Mouse (Mus musculus): ENCODE measurements around the gene Hist2h4.
"Not testable (repeated sequence)": the region's sequence is repeated elsewhere in the genome, so short reads cannot be mapped to it uniquely, and the experiment has no call there.

Gene Hist2h4

DNA sequence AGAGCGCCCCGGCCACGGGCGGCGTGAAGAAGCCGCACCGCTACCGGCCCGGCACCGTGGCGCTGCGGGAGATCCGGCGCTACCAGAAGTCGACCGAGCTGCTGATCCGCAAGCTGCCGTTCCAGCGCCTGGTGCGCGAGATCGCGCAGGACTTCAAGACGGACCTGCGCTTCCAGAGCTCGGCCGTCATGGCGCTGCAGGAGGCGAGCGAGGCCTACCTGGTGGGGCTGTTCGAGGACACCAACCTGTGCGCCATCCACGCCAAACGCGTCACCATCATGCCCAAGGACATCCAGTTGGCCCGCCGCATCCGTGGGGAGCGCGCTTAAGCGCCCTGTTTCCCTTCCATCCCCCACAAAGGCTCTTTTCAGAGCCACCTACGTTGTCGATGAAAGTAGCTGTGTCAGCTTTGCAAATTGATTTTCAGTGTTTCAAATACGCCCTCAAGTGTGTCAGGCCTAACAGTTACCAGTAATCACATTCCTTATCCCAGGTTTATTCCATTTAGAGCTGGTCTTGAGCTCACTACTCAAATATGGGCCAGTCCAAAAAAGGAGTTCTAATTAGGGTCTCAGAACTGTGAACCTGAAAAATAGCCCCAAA lies 5.8 kb upstream of the Hist2h4 start:
- DNase-seq (ENCODE audit: low spot score): peak; percentile 46

DNA sequence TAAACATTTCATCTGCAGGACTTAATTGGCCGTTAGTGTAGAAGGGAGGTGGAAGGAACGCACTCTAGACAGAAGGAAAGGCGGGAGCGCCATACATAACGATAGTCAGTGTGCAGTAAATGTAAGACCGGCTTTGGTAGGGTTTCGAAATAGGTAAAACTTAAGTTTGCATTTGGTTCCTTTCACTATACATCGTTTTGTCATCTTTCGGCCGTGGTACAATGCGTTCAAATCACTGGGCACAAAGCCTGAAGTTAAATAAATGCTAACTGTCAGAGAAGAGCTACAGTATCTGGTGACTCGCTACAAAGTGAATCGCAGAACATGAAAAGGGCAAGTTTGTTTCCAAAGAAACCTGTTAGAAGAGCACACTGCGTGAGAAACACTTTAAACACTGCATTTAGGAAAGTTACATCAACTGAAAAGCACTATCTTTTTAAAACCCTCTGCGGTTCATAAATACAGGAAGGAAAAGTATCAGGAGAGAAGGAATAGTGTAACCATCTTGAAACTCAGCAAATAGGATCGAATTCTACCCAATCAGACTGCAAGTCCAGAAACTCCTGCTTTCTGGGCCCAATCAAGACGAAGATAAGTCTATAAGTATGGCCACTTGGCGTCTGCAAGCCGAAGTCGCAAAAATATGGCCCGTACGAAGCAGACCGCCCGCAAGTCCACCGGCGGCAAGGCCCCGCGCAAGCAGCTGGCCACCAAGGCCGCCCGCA lies 5.1 kb upstream of the Hist2h4 start, which contains the start of gene Hist2h3b:
Gene Hist2h3b (plus strand): TSS at position 604 of the 725 bp plus-strand sequence.
- peak; percentile 50 for DNase-seq (ENCODE audit: low spot score)

- no peak for DNase-seq (ENCODE audit: low spot score)
Measured at GRCm38 (mm10) chr3:96267541-96267940, 4.4 kb upstream of the Hist2h4 start.

DNA sequence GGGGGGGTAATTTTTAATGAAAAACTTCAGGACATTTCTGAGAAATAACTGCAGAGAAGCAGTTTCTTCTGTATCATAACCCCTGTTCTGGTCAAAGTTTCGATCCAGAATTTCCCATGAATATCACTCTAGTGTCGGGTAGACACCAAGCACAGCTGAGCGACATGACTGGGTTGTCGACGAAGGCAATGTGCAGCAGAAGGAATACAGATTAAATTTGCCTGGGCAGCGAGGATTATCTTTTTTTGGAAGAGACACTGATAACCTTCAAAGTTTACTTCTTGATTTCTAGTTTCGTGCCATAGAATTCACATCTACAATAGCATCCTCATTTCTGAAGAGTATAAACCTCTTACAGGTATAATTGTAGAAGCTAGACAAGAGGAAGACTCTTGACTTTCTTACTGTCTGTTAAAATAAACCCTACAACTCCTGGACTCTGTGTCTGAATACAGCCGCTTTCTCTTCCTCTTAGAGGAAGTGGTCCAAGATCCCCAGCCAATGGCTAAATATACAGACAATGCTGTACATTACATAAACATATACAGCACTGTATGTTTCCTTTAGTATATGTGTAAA lies 3.1 kb upstream of the Hist2h4 start:
- DNase-seq (ENCODE audit: low spot score): no peak

DNA sequence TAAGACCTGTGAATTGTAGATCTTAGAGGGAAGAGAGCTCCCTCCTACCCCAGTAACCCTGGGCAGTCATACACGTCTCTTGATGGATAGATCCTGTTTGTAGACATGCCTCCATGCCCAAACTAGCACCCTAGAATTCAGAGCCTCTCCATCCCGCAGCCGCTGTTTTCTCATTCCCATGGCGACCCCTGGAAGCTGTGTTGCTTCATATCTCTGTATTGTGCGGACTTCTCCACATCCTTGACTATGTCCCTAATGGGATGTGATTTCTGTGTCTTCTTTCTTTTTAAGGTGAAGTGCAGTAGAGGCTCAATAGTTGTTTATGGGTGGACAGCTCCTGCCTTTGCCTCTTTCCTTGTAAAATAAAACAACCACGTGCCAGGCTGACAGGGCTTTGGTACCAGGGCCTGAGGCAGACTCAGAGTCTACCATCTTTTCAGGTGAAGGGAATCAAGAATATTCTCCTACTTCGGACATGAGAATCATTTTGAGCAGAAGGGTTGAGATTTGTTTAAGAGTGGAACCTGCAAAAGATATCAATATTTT lies 1.4 kb upstream of the Hist2h4 start:
- no peak for DNase-seq (ENCODE audit: low spot score)

DNA sequence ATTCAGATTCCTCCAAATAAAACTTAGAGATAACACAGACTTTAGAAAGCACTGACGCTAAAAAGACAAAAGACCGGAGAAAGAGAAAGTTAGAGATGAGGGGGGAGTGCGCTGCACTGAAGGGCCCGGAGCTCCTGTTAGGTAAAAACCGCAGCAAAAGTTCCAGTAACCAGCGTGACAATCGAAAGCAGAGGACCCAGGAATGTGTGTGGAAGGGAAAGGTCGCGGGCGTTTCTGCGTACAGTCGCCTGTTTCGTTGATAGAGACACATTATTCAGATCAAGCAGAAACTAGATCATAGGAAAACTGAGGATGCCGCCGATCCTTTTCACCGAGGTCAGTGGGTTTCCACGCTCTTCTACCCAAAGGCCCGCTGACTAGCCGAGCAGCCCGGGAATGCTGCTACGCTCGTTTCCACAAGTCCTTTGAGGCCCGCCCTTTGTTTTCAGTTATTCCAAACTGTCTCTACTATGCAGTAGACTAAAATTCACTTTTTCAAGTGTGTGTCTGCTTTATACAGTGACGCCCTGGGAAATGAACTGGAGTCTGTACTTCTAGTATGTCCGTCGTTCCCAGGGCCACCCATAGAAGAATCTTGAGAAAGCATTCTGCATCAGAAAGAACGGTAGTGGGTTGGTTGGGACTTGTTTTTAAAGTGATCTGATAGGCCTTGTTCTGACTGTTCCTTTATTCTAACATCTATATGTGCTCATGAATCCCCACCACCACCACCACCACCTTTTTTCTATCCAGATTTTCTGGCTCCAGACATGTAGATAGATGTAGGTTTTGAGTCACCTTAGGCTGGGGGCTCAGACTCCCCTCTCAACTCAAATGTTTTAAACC lies 670 bp upstream of the Hist2h4 start:
- DNase-seq (ENCODE audit: low spot score): peak; percentile 64

GRCm38 (mm10) chr3:96262216-96262875 lies 765 bp downstream of the Hist2h4 start:
- peak; percentile 69 for DNase-seq (ENCODE audit: low spot score)

GRCm38 (mm10) chr3:96261623-96262022 lies 1.5 kb downstream of the Hist2h4 start:
- no peak for DNase-seq (ENCODE audit: low spot score)

GRCm38 (mm10) chr3:96260220-96260619 lies 2.9 kb downstream of the Hist2h4 start:
- DNase-seq (ENCODE audit: low spot score): no peak

DNA sequence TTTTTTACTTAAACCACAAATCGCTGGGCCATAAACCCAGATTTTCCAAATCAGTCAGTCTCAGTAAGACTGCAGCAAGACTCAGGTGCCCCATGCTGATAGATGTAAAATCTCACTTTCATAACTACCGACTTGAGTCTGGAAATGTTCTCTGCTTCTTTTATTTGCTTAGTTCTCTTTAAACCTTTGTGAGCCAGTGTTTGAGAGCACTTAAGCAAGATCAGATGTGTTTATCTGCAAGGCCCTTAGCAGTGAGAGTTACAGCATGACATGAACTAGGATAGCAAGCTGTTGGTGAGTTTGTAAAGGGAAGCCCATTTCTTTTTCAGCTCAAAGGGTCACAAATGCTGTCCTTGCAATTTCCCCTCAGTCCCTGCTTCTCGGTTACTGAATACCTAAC lies 5.9 kb downstream of the Hist2h4 start:
- no peak for DNase-seq (ENCODE audit: low spot score)

DNA sequence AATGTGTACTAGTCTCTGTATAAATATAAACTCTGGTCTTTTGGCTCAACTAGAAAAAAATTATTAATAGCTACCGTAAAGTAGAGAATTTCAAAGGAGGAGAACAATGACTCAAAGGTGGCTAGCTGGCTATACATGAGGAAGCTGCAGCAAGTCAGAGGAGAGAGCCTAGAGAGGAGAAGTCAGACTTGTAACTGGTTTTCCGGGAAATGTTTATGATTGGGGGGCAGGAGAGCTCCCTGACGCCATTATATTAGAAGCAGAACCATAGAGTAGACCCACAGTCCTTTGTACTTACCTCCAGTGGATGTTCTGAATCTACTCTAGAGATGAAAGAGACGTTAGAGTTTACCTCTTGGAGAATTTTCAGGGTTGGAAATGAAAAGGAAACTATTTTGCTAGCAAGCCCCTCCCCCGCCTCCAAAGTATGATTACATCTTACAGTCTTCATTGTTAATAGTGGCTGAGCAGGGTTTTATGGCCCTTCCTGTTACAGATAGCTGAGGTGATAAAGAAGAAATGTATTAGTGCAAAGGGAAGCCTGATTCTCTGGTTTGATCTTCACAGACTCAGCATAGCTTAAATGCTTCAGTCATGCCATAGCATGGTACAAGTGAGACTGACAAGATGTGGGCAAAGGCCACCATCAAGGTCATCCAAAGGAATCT lies 7.1 kb downstream of the Hist2h4 start:
- no peak for DNase-seq (ENCODE audit: low spot score)

DNA sequence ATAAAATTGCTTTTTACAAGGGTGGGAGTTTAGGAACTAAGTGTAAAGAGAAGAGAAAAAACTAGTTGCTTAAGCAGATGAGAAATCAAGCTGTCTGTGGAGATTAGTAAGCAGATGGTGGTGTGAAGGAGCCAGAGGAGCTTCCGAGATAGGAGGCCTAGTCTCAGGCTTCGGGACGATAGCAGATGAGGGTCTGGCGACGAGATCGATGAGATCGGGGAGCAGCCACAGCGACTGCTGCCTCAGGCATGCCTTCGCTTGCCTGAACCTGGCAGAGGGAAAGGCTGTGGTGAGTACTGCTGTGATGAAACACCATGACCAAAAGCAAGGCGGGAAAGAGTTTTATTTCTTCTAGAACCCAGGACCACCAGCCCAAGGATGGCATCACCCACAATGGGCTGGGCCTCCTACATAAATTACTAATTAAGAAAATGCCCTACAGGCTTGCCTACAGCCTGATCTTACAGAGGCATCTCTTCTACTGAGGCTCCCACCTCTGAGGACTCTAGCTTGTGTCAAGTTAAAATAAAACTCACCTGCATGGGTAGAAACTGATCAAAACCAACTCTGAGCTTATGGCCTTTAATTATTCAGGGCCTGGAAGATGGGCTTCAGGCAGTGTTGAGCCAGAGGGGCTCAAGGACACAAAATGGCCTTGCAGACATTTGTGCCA lies 8.3 kb downstream of the Hist2h4 start:
- DNase-seq (ENCODE audit: low spot score): no peak

- no peak for DNase-seq (ENCODE audit: low spot score)
Measured at GRCm38 (mm10) chr3:96251787-96252186, 11.3 kb downstream of the Hist2h4 start.

GRCm38 (mm10) chr3:96250890-96251289 lies 12.2 kb downstream of the Hist2h4 start:
- no peak for DNase-seq (ENCODE audit: low spot score)

DNA sequence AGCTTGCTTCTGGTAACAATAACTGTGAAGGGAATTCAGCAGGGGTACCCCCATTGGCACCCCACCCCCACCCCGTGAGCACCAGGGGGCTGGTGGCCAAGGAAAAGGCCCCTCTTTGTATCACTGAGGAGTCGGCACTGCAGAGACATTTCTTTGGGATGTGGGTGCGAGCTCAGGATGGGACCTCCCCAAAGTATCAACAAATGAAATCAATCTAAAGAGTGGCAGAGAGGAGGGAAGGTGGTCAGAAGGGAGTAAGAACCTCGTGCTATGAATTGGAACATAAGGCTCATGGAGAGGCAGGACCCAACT lies 14.1 kb downstream of the Hist2h4 start:
- DNase-seq (ENCODE audit: low spot score): no peak

DNA sequence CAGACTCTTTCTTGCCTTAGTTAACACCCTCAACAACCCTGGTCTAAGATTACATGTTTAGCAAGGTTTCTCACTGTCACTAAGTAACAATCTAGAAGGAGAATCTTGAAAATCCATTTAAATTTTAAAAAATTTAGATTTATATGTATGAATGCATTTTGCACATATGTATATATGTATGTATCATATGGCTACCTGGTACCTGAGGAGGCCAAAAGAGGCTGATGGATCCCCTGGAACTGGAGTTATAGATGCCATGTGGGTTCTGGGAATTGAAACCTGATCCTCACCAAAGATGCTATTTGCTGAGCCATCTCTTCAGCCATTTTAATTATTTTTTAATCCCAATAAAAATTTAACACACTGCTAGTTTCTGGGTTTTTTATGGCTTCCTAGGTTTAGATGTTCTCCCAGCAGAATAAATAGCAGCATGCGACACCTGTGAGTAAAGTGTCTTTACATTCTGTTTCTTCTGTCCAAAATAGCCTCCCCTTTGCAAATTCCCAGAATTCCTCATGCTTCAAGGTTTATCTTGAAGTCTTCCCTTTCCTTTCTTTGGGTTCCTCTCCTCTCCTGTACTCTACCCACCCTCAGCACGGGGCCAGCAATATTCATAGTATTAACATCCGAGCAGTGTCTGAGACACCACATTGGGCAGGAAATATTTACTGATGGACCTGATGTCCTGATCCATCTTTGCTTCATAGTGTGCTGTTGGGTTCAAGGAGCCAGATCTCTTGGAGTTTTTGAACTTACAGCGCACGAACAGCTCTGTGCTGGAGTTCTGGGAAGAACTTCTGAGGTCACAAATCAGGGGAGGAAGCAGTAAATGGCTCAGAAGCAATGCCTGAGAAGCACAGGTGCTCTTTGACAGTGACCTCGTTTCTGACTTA lies 14.7 kb downstream of the Hist2h4 start:
- DNase-seq (ENCODE audit: low spot score): no peak

DNA sequence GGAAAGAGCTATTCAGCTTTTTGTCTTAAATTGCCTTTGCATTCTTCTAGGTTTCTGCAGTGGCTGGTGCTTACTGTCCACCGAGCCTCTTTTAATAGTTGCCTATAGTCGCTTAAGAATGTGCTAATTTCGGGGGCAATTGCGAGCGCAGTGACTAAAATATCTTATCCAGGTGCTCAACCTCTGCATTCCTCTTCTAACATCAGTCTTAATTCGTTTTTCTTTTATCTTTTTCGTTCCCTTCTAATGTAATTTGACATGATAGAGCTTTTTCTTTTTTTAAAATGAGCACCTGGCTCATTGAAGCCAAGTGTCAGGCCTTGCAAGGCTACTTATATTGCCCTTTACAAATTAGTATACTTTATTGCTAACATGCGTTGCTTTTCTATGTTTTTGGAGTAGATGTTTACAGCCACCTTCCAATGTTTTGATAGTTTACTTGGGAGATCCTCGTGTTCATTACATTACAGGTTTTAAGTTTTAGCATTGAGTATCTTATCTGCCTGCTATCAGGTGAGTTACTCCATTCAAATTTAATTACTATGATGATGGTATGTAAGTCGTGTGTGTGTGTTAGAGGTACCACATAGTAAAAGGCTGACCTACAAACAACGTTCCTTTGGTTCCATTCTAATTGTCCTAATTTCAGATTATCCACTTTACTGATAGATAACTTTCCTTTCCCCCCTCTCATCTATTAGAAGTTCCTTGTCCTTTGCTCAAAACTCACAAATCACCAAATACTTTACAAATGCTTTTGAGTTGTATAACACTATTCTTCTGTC lies 15.6 kb downstream of the Hist2h4 start:
- DNase-seq (ENCODE audit: low spot score): no peak

- not testable (repeated sequence) for DNase-seq (ENCODE audit: low spot score)
Measured at GRCm38 (mm10) chr3:96246427-96246856, 16.7 kb downstream of the Hist2h4 start, which contains the start of gene Hist2h3c1. Gene Hist2h3c1 (plus strand): TSS chr3:96246685.

DNA sequence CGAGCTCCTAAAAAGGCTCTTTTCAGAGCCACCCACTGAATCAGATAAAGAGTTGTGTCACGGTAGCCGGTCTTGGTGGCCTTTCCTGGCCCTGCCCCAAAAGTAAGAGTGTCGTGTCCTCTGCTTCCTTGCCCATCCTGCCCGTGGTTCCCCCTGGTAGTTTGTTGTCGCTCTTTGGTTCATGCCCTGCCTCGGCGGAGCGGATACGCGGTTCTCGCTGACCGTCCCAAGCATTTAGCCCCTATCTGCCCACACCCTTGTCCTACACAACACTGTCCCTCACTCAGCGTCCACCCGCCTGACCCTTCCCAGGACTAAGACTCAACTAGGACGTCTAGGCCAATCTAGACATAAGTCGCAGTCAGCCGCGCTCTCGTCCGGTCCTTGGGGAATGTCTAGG lies 17.1 kb downstream of the Hist2h4 start:
- not testable (repeated sequence) for DNase-seq (ENCODE audit: low spot score)
